Mouse (Mus musculus) kidney, postnatal 4 days (tissue): ENCODE results near the gene Gm20807.
"Not testable (repeated sequence)": the region's sequence is repeated elsewhere in the genome, so short reads cannot be mapped to it uniquely, and the experiment has no call there.

Experiments
- DNase-seq, 2 experiments: peaks; one replicate each; pipeline ENCODE4 v3.0.0; 2021; ENCODE audit warnings: mixed read lengths in 2 of 2

Gene Gm20807

GRCm38 (mm10) chrY:13042591-13042990 is at the start of gene Gm20807:
TSS of gene Gm20807 (plus strand) at chrY:13042891.
- not testable (repeated sequence) for DNase-seq
